Mouse (Mus musculus) CH12F3 (cell line): Measurements from ENCODE around the gene Sec24d.

Experiments used
- in situ Hi-C: fragments of 300-500 bp; cut with MboI; formaldehyde crosslinking; loops from 2 replicates; pipeline ENCODE4 v1.14.3; 2020; ENCODE audit warnings: low sequenced_read_pairs

Gene Sec24d

GRCm38 (mm10) chr3:123296654-123297053, 29.4 kb downstream of the Sec24d start:
- in situ Hi-C loops: no loop called here

- in situ Hi-C loops: no loop called here
Observed at GRCm38 (mm10) chr3:123298283-123298682, 31.0 kb downstream of the Sec24d start.

GRCm38 (mm10) chr3:123301521-123301920, 34.3 kb downstream of the Sec24d start:
- in situ Hi-C loops: no loop called here

GRCm38 (mm10) chr3:123305611-123306010, 38.4 kb downstream of the Sec24d start:
- in situ Hi-C loops: no loop called here

- in situ Hi-C loops: no loop called here
Observed at GRCm38 (mm10) chr3:123307446-123307845, 40.2 kb downstream of the Sec24d start.

- in situ Hi-C loops: no loop called here
Observed at GRCm38 (mm10) chr3:123309141-123309540, 41.9 kb downstream of the Sec24d start.

GRCm38 (mm10) chr3:123312477-123313062, 45.3 kb downstream of the Sec24d start:
- in situ Hi-C loops: no loop called here

- in situ Hi-C loops: no loop called here
Observed at GRCm38 (mm10) chr3:123313477-123313876, 46.2 kb downstream of the Sec24d start.

GRCm38 (mm10) chr3:123313920-123314614, 46.8 kb downstream of the Sec24d start:
- in situ Hi-C loops: no loop called here

- in situ Hi-C loops: no loop called here
Observed at GRCm38 (mm10) chr3:123316066-123316465, 48.8 kb downstream of the Sec24d start.

GRCm38 (mm10) chr3:123317081-123317480, 49.8 kb downstream of the Sec24d start:
- in situ Hi-C loops: no loop called here

- in situ Hi-C loops: no loop called here
Observed at GRCm38 (mm10) chr3:123320341-123320740, 53.1 kb downstream of the Sec24d start.

- in situ Hi-C loops: no loop called here
Observed at GRCm38 (mm10) chr3:123321612-123322011, 54.4 kb downstream of the Sec24d start.

- in situ Hi-C loops: no loop called here
Observed at GRCm38 (mm10) chr3:123322147-123322546, 54.9 kb downstream of the Sec24d start.

- in situ Hi-C loops: no loop called here
Observed at GRCm38 (mm10) chr3:123324326-123324725, 57.1 kb downstream of the Sec24d start.

GRCm38 (mm10) chr3:123329251-123329650, 62.0 kb downstream of the Sec24d start:
- in situ Hi-C loops: loop anchor here (5.0 kb wide), 1 partner anchor 167 kb away; no protein-coding TSS in a partner anchor

- in situ Hi-C loops: no loop called here
Observed at GRCm38 (mm10) chr3:123330221-123330620, 63.0 kb downstream of the Sec24d start.

GRCm38 (mm10) chr3:123332330-123333054, 65.2 kb downstream of the Sec24d start:
- in situ Hi-C loops: no loop called here

- in situ Hi-C loops: no loop called here
Observed at GRCm38 (mm10) chr3:123333055-123333424, 65.8 kb downstream of the Sec24d start.

- in situ Hi-C loops: no loop called here
Observed at GRCm38 (mm10) chr3:123334947-123335346, 67.7 kb downstream of the Sec24d start.

GRCm38 (mm10) chr3:123335480-123335879, 68.2 kb downstream of the Sec24d start:
- in situ Hi-C loops: no loop called here

GRCm38 (mm10) chr3:123336455-123336854, 69.2 kb downstream of the Sec24d start:
- in situ Hi-C loops: no loop called here
